Mouse (Mus musculus) MEL (cell line): Measurements from ENCODE around the gene Fars2. TPM values are rescaled to one million over a fixed set of nuclear protein-coding genes. Genes with fewer than 3 reads are reported as not detected.

Experiments
- DNase-seq: peaks from one replicate; pipeline ENCODE4 v3.0.0; 2011; ENCODE audit warnings: low read depth, low spot score
- H3K27ac ChIP-seq: 2 replicates; pipeline ENCODE4 v1.5.1; 2012; ENCODE audit warnings: low read depth, mild to moderate bottlenecking, control low read depth, low read length, moderate library complexity; ENCODE audit not compliant: control insufficient read depth
- H3K27me3 ChIP-seq, 2 experiments: fragments of 150-350 bp in 1 of 2; sonication (generic) in 1 of 2; 2 replicates each; pipeline ENCODE4 v1.6.1; 2012; ENCODE audit warnings: low read length in 2 of 2, mild to moderate bottlenecking in 2 of 2, improper control_type of control experiment in 1 of 2, moderate library complexity in 1 of 2; ENCODE audit not compliant: insufficient read depth in 2 of 2, control insufficient read depth in 1 of 2
- H3K36me3 ChIP-seq, 2 experiments: 2 replicates each; pipeline ENCODE4 v1.6.1; 2012 to 2014; ENCODE audit warnings: low read length in 2 of 2, improper control_type of control experiment in 1 of 2, inconsistent platforms in 1 of 2, mild to moderate bottlenecking in 1 of 2; ENCODE audit not compliant: insufficient read depth in 2 of 2, control insufficient read depth in 1 of 2
- H3K4me1 ChIP-seq, 2 experiments: fragments of 150-350 bp in 1 of 2; sonication (generic) in 1 of 2; 2 replicates each; pipeline ENCODE4 v1.6.1; 2012; ENCODE audit warnings: low read length in 2 of 2, improper control_type of control experiment in 1 of 2, mild to moderate bottlenecking in 1 of 2; ENCODE audit not compliant: insufficient read depth in 2 of 2, control insufficient read depth in 1 of 2
- H3K4me3 ChIP-seq, 2 experiments: fragments of 150-350 bp in 1 of 2; sonication (generic) in 1 of 2; 2 replicates each; pipeline ENCODE4 v1.5.1; 2012; ENCODE audit warnings: low read depth in 2 of 2, low read length in 2 of 2, mild to moderate bottlenecking in 2 of 2, moderate library complexity in 2 of 2, control low read depth in 1 of 2, improper control_type of control experiment in 1 of 2; ENCODE audit not compliant: control insufficient read depth in 1 of 2, insufficient read depth in 1 of 2
- H3K79me2 ChIP-seq: 2 replicates; pipeline ENCODE4 v1.6.1; 2012; ENCODE audit warnings: mild to moderate bottlenecking, low read length, moderate library complexity; ENCODE audit not compliant: control insufficient read depth, poor library complexity, insufficient read depth
- H3K9ac ChIP-seq: 2 replicates; pipeline ENCODE4 v1.6.1; 2012; ENCODE audit warnings: low read depth, mild to moderate bottlenecking, control low read depth, low read length, moderate library complexity; ENCODE audit not compliant: control insufficient read depth, poor library complexity, severe bottlenecking
- H3K9me3 ChIP-seq: fragments of 150-350 bp; sonication (generic); replicated peaks from 2 replicates; pipeline ENCODE4 v1.6.1; 2012; ENCODE audit warnings: mild to moderate bottlenecking, low read length, improper control_type of control experiment, moderate library complexity; ENCODE audit not compliant: insufficient read depth
- CHD1 ChIP-seq: IDR thresholded peaks from 2 replicates; pipeline ENCODE4 v1.6.1; 2012; ENCODE audit warnings: low read depth, mild to moderate bottlenecking, inconsistent platforms, low read length, improper control_type of control experiment
- EP300 ChIP-seq, 2 experiments: IDR thresholded peaks; 2 replicates each; pipeline ENCODE4 v1.6.1; 2011; ENCODE audit warnings: improper control_type of control experiment in 2 of 2, low read length in 2 of 2, low read depth in 1 of 2, mild to moderate bottlenecking in 1 of 2
- ETS1 ChIP-seq: IDR thresholded peaks from 2 replicates; pipeline ENCODE4 v1.6.1; 2012; ENCODE audit warnings: low read depth, mild to moderate bottlenecking, inconsistent platforms, low read length, improper control_type of control experiment, moderate library complexity
- GABPA ChIP-seq: IDR thresholded peaks from 2 replicates; pipeline ENCODE4 v1.6.1; 2012; ENCODE audit warnings: low read depth, mild to moderate bottlenecking, inconsistent platforms, low read length, improper control_type of control experiment, moderate library complexity
- HCFC1 ChIP-seq: IDR thresholded peaks from 2 replicates; pipeline ENCODE4 v1.6.1; 2012; ENCODE audit warnings: low read depth, mild to moderate bottlenecking, inconsistent platforms, low read length, improper control_type of control experiment, moderate library complexity
- JUND ChIP-seq: IDR thresholded peaks from 2 replicates; pipeline ENCODE4 v1.6.1; 2011; ENCODE audit warnings: low read depth, mild to moderate bottlenecking, improper control_type of control experiment, low read length
- MAFK ChIP-seq: IDR thresholded peaks from 2 replicates; pipeline ENCODE4 v1.6.1; 2011; ENCODE audit warnings: low read depth, mild to moderate bottlenecking, low read length, improper control_type of control experiment, borderline replicate concordance
- MAX ChIP-seq: IDR thresholded peaks from 2 replicates; pipeline ENCODE4 v1.6.1; 2011; ENCODE audit warnings: low read length, improper control_type of control experiment
- MAZ ChIP-seq: IDR thresholded peaks from 2 replicates; pipeline ENCODE4 v1.6.1; 2012; ENCODE audit warnings: low read depth, mild to moderate bottlenecking, inconsistent platforms, low read length, improper control_type of control experiment
- MYC ChIP-seq: IDR thresholded peaks from 2 replicates; pipeline ENCODE4 v1.6.1; 2011; ENCODE audit warnings: low read depth, mild to moderate bottlenecking, low read length, improper control_type of control experiment, moderate library complexity
- NELFE ChIP-seq: IDR thresholded peaks from 2 replicates; pipeline ENCODE4 v1.6.1; 2011; ENCODE audit warnings: low read depth, low read length, improper control_type of control experiment
- RAD21 ChIP-seq: IDR thresholded peaks from 2 replicates; pipeline ENCODE4 v1.6.1; 2011; ENCODE audit warnings: mild to moderate bottlenecking, low read depth, low read length, improper control_type of control experiment
- RCOR1 ChIP-seq: IDR thresholded peaks from 2 replicates; pipeline ENCODE4 v1.6.1; 2012; ENCODE audit warnings: low read depth, mild to moderate bottlenecking, inconsistent platforms, low read length, improper control_type of control experiment
- SIN3A ChIP-seq: IDR thresholded peaks from 2 replicates; pipeline ENCODE4 v1.6.1; 2012; ENCODE audit warnings: low read length, improper control_type of control experiment, inconsistent platforms
- SMC3 ChIP-seq: IDR thresholded peaks from 2 replicates; pipeline ENCODE4 v1.6.1; 2011; ENCODE audit warnings: low read depth, low read length, improper control_type of control experiment
- TBP ChIP-seq: IDR thresholded peaks from 2 replicates; pipeline ENCODE4 v1.8.0; 2011; ENCODE audit warnings: low read depth, low read length, improper control_type of control experiment
- USF1 ChIP-seq: IDR thresholded peaks from 2 replicates; pipeline ENCODE4 v1.6.1; 2014; ENCODE audit warnings: low read depth, mild to moderate bottlenecking, inconsistent platforms, low read length, improper control_type of control experiment, moderate library complexity
- ZNF384 ChIP-seq: IDR thresholded peaks from 2 replicates; pipeline ENCODE4 v1.6.1; 2012; ENCODE audit warnings: low read depth, mild to moderate bottlenecking, inconsistent platforms, low read length, improper control_type of control experiment
- polyA plus RNA-seq, 2 experiments: library from polyadenylated mRNA; stranded (reverse) in 1 of 2; unstranded in 1 of 2; fragments of >175 nt in 1 of 2; fragments of >200 nt in 1 of 2; gene quantifications; 2 replicates each; pipeline versions ENCODE4 v1.2.1 to v1.2.4; 2012; ENCODE audit warnings: low replicate concordance in 2 of 2, low read depth in 1 of 2; ENCODE audit not compliant: insufficient read length in 2 of 2, insufficient read depth in 1 of 2, missing spikeins in 1 of 2
- total RNA-seq: library from RNA; depleted of rRNA; stranded (reverse); fragments of 300-350 nt; gene quantifications from 2 replicates; pipeline ENCODE4 v1.2.3, GENCODE M21; 2012

Fars2 gene
- total and polyA plus RNA-seq, 3 experiments = 32.6 to 39.2 TPM; not detected in 1

DNA sequence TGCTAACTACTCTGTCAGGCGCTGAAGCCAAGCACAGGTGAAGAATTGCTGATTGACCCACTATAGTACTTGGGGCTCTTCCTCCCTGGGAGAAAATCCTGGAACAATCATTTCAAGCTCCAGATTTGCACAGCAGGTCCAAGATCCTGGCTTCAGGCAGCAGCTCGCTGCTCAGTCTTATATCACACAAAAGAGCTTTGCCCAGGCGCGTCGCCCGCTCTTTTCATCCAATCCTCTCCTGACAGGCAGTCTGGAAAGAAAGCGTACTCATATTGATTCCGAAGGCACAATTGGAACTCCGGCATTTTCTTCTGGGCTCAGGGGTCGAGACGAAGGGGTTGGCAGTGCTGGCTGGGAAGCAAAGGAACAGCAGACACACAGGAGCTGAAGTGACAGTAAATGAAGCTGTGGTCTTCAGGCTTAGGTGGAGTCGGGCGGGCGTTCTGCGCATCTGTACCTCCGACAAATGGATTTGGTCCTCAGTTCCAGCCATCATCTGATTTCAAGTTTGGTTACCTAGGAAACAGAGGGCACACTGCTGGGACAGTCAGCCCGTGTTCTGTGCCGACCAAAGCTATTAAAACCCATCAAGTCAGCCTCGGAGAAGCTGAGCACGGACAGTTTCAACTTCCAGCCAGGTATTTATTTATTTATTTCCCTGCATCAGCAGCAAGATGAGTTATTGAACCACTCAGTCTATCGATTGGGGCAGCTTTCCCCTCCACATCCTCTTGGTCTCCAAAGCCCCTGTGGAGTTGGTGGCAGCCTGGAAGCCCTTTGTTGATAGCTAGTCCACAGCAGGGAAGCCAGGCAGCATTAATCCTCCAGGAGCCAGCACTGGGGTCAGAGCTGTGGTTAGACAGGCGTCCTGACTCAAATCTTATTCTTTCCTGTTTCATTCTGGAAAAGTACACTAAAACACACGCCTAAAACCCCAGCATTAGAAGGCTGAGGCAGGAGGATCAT is 495.9 kb downstream of the Fars2 start:
- no peaks in the 10 kb centered on the region for H3K27me3 ChIP-seq
- H3K9ac ChIP-seq = no peak overlapping the region
- no peaks in the 10 kb centered on the region for H3K9me3 ChIP-seq
- H3K27ac ChIP-seq = no peak overlapping the region
- no peak for TF ChIP-seq SIN3A
- TF ChIP-seq NELFE = no peak
- no peak for TF ChIP-seq TBP
- TF ChIP-seq GABPA = no peak
- no peak for TF ChIP-seq RAD21
- no peak for TF ChIP-seq CHD1
- TF ChIP-seq MAZ = no peak
- TF ChIP-seq MYC = no peak
- TF ChIP-seq HCFC1 = no peak
- no peak for TF ChIP-seq EP300 (IDR thresholded peaks at IDR 0.05; ENCODE audit: low read depth in 1 of 2, low read length in 2 of 2)
- no peak for TF ChIP-seq ETS1
- TF ChIP-seq USF1 = no peak
- no peak for TF ChIP-seq MAFK
- TF ChIP-seq MAX = no peak
- TF ChIP-seq, all 39 proteins: peak for 0
- no peaks in the 10 kb centered on the region for H3K79me2 ChIP-seq
- no peak for DNase-seq
- no peaks in the 10 kb centered on the region for H3K4me1 ChIP-seq
- no peak overlapping the region for H3K4me3 ChIP-seq
- H3K36me3 ChIP-seq = no peaks in the 10 kb centered on the region

- Histone ChIP-seq H3K9ac (no peak overlapping the region), H3K9me3 (no peaks in the 10 kb centered on the region), H3K4me1 (no peaks in the 10 kb centered on the region), H3K27ac (no peak overlapping the region), H3K79me2 (no peaks in the 10 kb centered on the region), H3K36me3 (no peaks in the 10 kb centered on the region), H3K4me3 (no peak overlapping the region), H3K27me3 (no peaks in the 10 kb centered on the region; a peak in 1 of 4 replicates)
- no peak for DNase-seq
- TF ChIP-seq MAX (no peak), HCFC1 (no peak), SIN3A (no peak), ZNF384 (no peak), JUND (no peak), SMC3 (no peak), RCOR1 (no peak)
Measured at GRCm38 (mm10) chr13:36620498-36621332, 503.5 kb downstream of the Fars2 start.
